Mouse (Mus musculus) central nervous system, embryonic 18 days (tissue): Measurements from ENCODE around the gene Asprv1. TPM values are rescaled to one million over a fixed set of nuclear protein-coding genes. Genes with fewer than 3 reads are reported as not detected.

ENCODE experiments used
- polyA plus RNA-seq: library from polyadenylated mRNA; depleted of rRNA; stranded (reverse); fragments of >200 nt; gene quantifications from 2 replicates; pipeline ENCODE4 v1.2.3, GENCODE M21; 2012; rRNA removed

The Asprv1 gene
- 1.5 and 3.2 TPM in 2 replicates for polyA plus RNA-seq

GRCm38 (mm10) chr6:86627946-86628345 lies at the start of gene Asprv1:
Gene Asprv1, plus strand, starts transcription at chr6:86628164.

GRCm38 (mm10) chr6:86668580-86669239 lies 40.7 kb downstream of the Asprv1 start, which contains the start of gene Mxd1:
Gene Mxd1, minus strand, starts transcription at chr6:86669161.

Other genes with a start within 250 kb of the Asprv1 start
- gene Pcyox1, start 231.0 kb upstream of the Asprv1 start, polyA plus RNA-seq, result 73.7 and 78.5 TPM in 2 replicates
- gene Tia1, start 223.9 kb upstream of the Asprv1 start, polyA plus RNA-seq, result 336 and 337 TPM in 2 replicates
- gene Gm44790, start 201.5 kb upstream of the Asprv1 start, polyA plus RNA-seq, result 2.7 and 3.5 TPM in 2 replicates
- gene C87436, start 189.8 kb upstream of the Asprv1 start, polyA plus RNA-seq, result 19.9 and 21.3 TPM in 2 replicates
- gene Pcbp1, start 101.8 kb upstream of the Asprv1 start, polyA plus RNA-seq, result 151 and 173 TPM in 2 replicates
- gene Mxd1, start 41.0 kb downstream of the Asprv1 start, polyA plus RNA-seq, result 14.1 and 16.5 TPM in 2 replicates
- 62.1 and 70.0 TPM in 2 replicates for gene Snrnp27, start 56.4 kb downstream of the Asprv1 start, polyA plus RNA-seq
- 33.2 and 33.4 TPM in 2 replicates for gene Gmcl1, start 105.2 kb downstream of the Asprv1 start, polyA plus RNA-seq
- 4.5 and 5.0 TPM in 2 replicates for gene Anxa4, start 165.4 kb downstream of the Asprv1 start, polyA plus RNA-seq
- gene Aak1, start 221.4 kb downstream of the Asprv1 start, polyA plus RNA-seq, result 59.7 and 60.0 TPM in 2 replicates